ENCODE assay signal across 14 mouse cellular contexts in genomic region chr2:54558357-54559153, GRCm38 (mm10).
DNase-seq lines count a peak whose midpoint lies in the region; ATAC-seq and TF ChIP-seq lines count a peak whose summit lies in the region.
"Had no signal": no experiment of that assay in that cellular context is flagged by ENCODE, and none has a peak within 500 bp of the region (broad histone marks: within the 10 kb centered on the region; RNA-seq: fewer than 3 reads in every experiment).

No protein-coding gene starts in this region.

- no peak overlapping the region for H3K4me2 ChIP-seq in forebrain, embryonic 11.5 days (ENCODE audit: low read depth, low read length, severe bottlenecking)
- H3K4me2 ChIP-seq: midbrain, embryonic 11.5 days; neural tube, embryonic 12.5 days had no signal

- no peak overlapping the region for H3K27ac ChIP-seq in layer of hippocampus, adult 2 months
- H3K27ac ChIP-seq in forebrain, embryonic 11.5 days (ENCODE audit: low read depth, low read length) = no peak overlapping the region
- H3K27ac ChIP-seq: liver, embryonic 14.5 days; neural tube, embryonic 12.5 days had no signal

- H3K9ac ChIP-seq in forebrain, embryonic 11.5 days (ENCODE audit: low read length) = no peak overlapping the region
- H3K9ac ChIP-seq: forebrain, postnatal 0 days; liver, embryonic 14.5 days; neural tube, embryonic 12.5 days had no signal

- no peak overlapping the region for H3K4me3 ChIP-seq in layer of hippocampus, adult 2 months
- H3K4me3 ChIP-seq in forebrain, embryonic 11.5 days (ENCODE audit: low read depth, low read length) = no peak overlapping the region
- H3K4me3 ChIP-seq: neural tube, embryonic 12.5 days had no signal

- no peak for TF ChIP-seq CTCF in layer of hippocampus, adult 2 months (conservative IDR thresholded peaks at IDR 0.05)

- no peaks in the 10 kb centered on the region for H3K27me3 ChIP-seq in forebrain, embryonic 11.5 days (ENCODE audit: control insufficient read depth, insufficient read depth, low read length)
- H3K27me3 ChIP-seq: neural tube, embryonic 12.5 days had no signal

- 91% methylated on average over 10 of the region's 10 CpGs for WGBS in forebrain, embryonic 11.5 days

- H3K4me1 ChIP-seq in forebrain, embryonic 11.5 days (replicated peaks; ENCODE audit: control insufficient read depth, insufficient read depth, low read length) = no peaks in the 10 kb centered on the region
- H3K4me1 ChIP-seq: neural tube, embryonic 12.5 days had no signal

- DNase-seq in adrenal gland, adult 2 months = peak; percentile 7
- DNase-seq in adrenal gland, postnatal 25 days = no peak
- DNase-seq in retina, postnatal 1 day = peak; percentile 15
- DNase-seq in retina, embryonic 14.5 days (ENCODE audit: low spot score) = no peak
- DNase-seq in layer of hippocampus, adult 2 months (ENCODE audit: low spot score in 2 of 2) = peak; percentile 32 to 38
- no peak for DNase-seq in neural tube, embryonic 10.5 days (ENCODE audit: extremely low spot score, low spot score)
- DNase-seq in forebrain, embryonic 11.5 days (ENCODE audit: low spot score) = no peak
- no peak for DNase-seq in thymus, postnatal 0 days (ENCODE audit: low spot score)
- DNase-seq: forebrain, postnatal 0 days; heart, adult 11 months; kidney, postnatal 14 days had no signal

- no peak for ATAC-seq in forebrain, embryonic 11.5 days (replicated peaks; ENCODE audit: low FRiP score)
- ATAC-seq: forebrain, postnatal 0 days had no signal

- H3K36me3 ChIP-seq in forebrain, embryonic 11.5 days (ENCODE audit: control insufficient read depth, insufficient read depth, low read length) = no peaks in the 10 kb centered on the region
- H3K36me3 ChIP-seq: neural tube, embryonic 12.5 days had no signal

- H3K9me3 ChIP-seq in forebrain, embryonic 11.5 days (ENCODE audit: control insufficient read depth, low read length) = no peaks in the 10 kb centered on the region
- H3K9me3 ChIP-seq: neural tube, embryonic 12.5 days had no signal

Comparison
In these comparisons a context has a peak if more than half of its experiments do, and no peak if none do; other contexts are left out.
1. DNase-seq: peak in adrenal gland, adult 2 months (single experiment), retina, postnatal 1 day (single experiment) and layer of hippocampus, adult 2 months (2 of 2); none in adrenal gland, postnatal 25 days (single experiment), retina, embryonic 14.5 days (single experiment), neural tube, embryonic 10.5 days (single experiment), forebrain, embryonic 11.5 days (single experiment) and thymus, postnatal 0 days (single experiment).